Mouse (Mus musculus) lung, embryonic 15.5 days (tissue): ENCODE results near the gene Gm35549. TPM values are rescaled to one million over a fixed set of nuclear protein-coding genes. Genes with fewer than 3 reads are reported as not detected.

Experiments used
- polyA plus RNA-seq: library from polyadenylated mRNA; unstranded; fragments of >200 nt; fragmentation: Nextera tagmentation; extraction: Ambion mirVana; gene quantifications from 2 replicates; pipeline ENCODE4 v1.2.1, GENCODE M21; 2015

Gene Gm35549
- polyA plus RNA-seq, 1 experiment from 2014 or later, result 1.1 TPM

Other genes with a start within 250 kb of the Gm35549 start
- 0.04 and 0.05 TPM in 2 replicates for gene Topaz1, start 96.7 kb downstream of the Gm35549 start, polyA plus RNA-seq
- 5.9 and 6.2 TPM in 2 replicates for gene Tcaim, start 38.5 kb downstream of the Gm35549 start, polyA plus RNA-seq
- 65.6 and 67.1 TPM in 2 replicates for gene Zfp445, start 22.0 kb upstream of the Gm35549 start, polyA plus RNA-seq
- gene Zkscan7, start 41.6 kb upstream of the Gm35549 start, polyA plus RNA-seq, result 3.5 and 4.7 TPM in 2 replicates
- 21.3 and 23.0 TPM in 2 replicates for gene Zfp105, start 79.0 kb upstream of the Gm35549 start, polyA plus RNA-seq
- gene 1110059G10Rik, start 107.0 kb upstream of the Gm35549 start, polyA plus RNA-seq, result 28.9 and 31.6 TPM in 2 replicates
- 69.7 and 72.0 TPM in 2 replicates for gene Kif15, start 107.0 kb upstream of the Gm35549 start, polyA plus RNA-seq
- 19.3 and 21.4 TPM in 2 replicates for gene Tmem42, start 177.3 kb upstream of the Gm35549 start, polyA plus RNA-seq
- gene Tgm4, start 190.7 kb upstream of the Gm35549 start, polyA plus RNA-seq, result 0.27 and 0.40 TPM in 2 replicates